Mouse (Mus musculus) R1 (cell line): Measurements from ENCODE around the gene Rps27.
A peak's percentile ranks its signal among the peaks of the same experiment; 100 is the strongest.

Experiments
- DNase-seq: peaks from one replicate; pipeline ENCODE4 v3.0.0-alpha.2; 2018; ENCODE audit warnings: low read depth, low spot score

The Rps27 gene

DNA sequence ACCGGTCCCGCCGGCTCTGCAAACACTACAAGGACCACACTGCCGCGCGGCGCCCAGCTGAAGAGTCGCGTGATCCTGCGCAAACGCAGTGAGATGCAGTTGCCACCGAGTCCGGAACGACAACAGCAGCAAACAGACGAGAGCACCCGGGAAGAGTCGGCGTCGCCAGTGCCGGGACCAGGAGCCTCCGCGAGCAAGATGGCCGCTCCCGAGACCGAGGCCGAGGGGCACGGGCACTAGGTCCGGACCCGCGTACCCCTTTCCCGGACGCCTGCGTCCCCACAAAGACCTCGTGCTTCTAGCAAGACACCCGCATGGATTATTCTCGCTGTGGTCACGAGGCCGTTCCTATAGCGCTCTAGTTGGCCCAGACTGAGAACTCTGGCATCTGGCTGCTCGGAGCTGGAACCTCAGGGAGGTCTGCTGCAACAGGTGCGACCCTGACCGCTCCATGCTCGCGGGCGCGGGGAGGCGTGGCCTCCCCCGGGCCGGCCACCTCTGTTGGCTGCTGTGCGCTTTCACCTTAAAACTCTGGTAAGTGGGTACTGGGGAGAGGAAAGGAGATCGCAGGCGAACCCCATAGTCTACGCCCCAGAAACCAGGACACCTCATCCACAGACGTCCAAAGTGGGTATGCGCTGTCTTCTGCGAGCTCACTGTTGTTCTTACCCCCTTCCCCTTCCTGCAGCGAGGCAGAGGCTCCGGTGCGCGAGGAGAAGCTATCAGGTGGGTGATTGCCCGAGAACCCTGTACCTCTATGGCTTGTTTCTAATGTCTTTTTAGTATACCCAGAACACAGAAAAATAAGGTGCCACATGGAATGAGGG, 18.3 kb upstream of the Rps27 start, which contains the start of gene Jtb:
Gene Jtb, plus strand, starts transcription at position 91 of the 827 bp plus-strand sequence.
- DNase-seq = peak; percentile 95

DNA sequence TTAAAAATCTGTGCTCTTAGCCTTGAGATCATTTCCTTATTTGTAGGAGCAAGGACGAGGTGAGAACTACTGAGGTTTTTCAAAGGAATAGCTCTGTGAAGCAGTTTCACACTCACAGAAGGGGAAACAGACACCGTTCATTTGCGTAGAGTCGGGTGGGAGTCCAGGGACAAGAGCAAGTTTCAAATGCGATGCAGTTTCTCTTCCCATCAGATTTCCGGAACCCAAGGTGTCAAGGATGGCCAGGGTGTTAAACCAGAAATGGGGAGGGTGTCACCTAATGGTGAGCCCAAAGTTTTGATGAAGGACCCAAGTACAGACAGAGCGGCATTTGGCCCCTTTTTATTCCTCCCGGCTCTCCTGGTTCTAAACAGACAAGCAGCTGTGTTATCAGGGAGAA, 17.6 kb upstream of the Rps27 start:
- DNase-seq = no peak

- DNase-seq = peak; percentile 92
Measured at GRCm38 (mm10) chr3:90224331-90224730, 10.9 kb upstream of the Rps27 start.

- no peak for DNase-seq
Measured at GRCm38 (mm10) chr3:90222941-90223340, 9.5 kb upstream of the Rps27 start.

GRCm38 (mm10) chr3:90222455-90222854, 9.0 kb upstream of the Rps27 start:
- no peak for DNase-seq

GRCm38 (mm10) chr3:90221123-90221522, 7.7 kb upstream of the Rps27 start:
- no peak for DNase-seq

DNA sequence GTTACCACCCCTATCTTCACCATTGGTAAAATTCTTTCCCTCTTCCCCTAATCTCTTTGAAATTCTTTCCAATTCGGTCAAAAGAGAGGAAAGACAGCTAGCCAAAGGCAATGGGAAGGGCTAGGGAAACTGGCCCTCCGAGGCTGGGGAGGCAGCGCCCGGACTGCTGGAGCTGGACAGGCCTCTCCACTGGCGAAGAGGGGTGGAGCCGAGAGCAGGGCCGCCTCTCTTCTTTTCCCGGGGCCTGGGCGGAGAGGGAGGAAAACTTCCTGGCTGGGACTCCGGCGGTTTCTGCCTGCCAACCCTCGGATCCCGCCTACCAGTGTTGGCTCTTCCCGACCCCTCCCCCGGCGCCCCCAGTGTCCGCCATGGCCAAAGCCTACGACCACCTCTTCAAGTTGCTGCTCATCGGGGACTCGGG, 7.1 kb upstream of the Rps27 start:
- peak; percentile 71 for DNase-seq

DNA sequence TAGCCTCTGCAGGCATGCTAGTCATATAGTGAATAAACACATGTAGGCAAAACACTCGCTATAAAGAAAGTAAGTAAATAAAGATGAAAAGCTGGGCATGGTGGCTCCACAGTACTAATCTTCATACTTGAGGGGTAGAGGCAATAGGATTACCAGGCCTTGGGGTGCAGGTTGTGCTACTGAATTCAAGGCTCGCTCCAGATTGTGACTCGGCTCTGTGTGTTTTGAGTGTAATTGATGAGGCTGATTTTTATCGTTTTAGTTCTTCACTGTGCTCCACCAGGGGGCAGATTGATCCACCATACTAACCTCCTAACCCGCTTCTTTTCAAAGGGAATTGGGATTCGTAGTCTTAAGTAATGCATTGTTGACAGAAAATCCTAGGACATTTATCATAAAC, 6.6 kb upstream of the Rps27 start:
- peak; percentile 77 for DNase-seq

DNA sequence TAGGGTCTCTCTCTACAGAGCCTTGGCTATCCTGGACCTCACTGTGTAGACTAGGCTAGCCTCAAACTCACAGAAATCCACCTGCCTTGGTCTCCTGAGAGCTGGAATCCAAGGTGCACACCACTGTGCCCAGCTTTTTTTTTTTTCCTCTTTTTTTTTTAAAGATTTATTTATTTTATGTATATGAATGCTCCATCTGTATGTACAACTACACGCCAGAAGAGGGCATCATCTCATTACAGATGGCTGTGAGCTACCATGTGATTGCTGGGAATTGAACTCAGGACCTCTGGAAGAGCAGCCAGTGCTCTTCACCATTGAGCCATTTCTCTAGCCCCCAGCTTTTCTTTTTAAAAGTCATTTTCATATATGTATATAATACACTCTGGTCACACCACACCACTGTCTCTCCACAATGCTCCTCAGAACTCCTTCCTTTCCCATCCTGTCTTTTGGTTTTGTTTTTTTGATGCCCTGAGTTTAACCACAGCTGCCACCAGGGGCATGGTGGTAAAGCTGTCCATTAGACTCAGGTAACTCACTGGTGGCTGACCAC, 2.5 kb upstream of the Rps27 start:
- DNase-seq = no peak

DNA sequence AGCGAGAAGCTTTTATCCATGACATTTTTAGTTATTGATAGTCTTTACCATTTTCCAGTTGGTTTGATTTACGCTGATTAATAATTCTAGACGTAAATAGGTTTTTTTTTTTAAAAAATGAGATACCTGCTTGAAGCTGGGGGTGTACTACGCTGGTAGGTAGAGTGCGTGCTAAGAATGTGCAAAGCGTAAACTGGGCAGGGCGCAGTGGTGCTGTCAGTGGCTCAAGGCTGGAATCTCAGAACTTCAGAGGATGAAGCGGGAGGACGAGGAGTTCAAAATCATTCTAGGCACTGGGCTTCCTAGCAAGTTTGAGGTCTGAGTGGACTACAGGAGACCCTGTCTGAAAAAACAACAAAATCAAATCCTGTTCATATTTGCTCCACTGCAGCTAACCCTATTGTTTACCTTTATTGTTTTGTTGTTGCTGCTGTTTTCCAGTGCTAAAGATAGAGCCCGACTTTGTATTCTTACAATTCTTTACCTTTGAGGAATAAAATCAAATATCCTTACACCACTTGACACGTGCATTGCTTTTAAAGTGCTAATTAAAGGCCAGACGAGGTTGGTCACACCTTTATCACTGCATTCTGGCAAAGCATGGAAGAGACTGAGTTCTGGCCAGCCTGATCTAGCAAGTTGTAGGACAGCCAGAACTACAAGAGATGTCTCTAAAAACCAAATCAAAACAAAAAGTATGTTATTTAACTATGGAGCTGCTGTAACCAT, 669 bp upstream of the Rps27 start:
- peak; percentile 42 for DNase-seq

- no peak for DNase-seq
Measured at GRCm38 (mm10) chr3:90212723-90213122, 728 bp downstream of the Rps27 start.

GRCm38 (mm10) chr3:90211475-90212398, 1.7 kb downstream of the Rps27 start:
- DNase-seq = peak; percentile 40

DNA sequence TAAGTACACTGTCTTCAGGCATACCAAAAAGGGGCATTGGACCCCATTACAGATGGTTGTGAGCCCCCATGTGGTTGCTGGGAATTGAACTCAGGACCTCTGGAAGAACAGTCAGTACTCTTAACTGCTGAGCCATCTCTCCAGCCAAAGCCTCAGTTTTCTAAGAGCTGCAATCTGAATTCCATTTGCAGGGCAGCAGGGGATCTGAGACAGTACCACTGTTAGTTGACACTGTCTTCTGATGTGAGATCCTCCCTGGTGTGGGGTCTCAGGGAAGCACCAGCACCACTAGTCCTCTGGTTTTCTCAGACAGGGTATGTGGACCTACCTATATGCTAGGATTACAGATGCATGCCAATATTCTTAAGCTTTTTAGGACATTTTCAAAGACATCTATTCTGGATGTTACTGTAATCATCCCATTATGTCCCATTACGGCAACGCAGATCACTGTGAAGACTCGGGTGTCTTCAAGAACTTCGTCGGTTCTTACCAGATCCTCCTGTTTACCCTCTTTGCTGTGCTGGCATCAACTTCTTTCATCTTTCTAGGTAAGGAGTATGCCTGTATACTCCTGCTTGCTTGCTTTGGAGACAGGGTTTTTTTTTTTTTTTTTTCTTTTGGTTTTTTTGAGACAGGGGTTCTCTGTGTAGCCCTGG, 3.4 kb downstream of the Rps27 start:
- peak; percentile 48 for DNase-seq

- DNase-seq = peak; percentile 48
Measured at GRCm38 (mm10) chr3:90208662-90209061, 4.8 kb downstream of the Rps27 start.

DNA sequence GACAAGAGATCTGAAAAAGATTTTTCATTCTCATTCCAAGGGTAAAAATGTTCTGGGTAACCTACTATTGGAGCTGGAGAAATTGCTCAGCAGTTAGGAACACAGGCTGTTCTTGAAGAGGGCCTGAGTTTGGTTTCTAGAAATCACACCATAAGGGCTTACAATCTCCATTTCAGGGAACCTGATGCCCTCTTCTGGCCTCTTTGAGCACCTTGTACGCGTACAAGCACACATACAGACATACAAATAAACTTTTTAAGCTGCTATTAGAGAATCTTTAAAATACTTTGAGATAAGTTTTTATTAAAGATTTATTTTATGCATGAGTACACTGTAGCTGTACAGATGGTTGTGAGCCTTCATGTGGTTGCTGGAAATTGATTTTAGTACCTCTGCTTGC, 8.9 kb downstream of the Rps27 start:
- DNase-seq = no peak

GRCm38 (mm10) chr3:90203619-90204018, 9.8 kb downstream of the Rps27 start:
- DNase-seq = no peak

- no peak for DNase-seq
Measured at GRCm38 (mm10) chr3:90202884-90203283, 10.6 kb downstream of the Rps27 start.

DNA sequence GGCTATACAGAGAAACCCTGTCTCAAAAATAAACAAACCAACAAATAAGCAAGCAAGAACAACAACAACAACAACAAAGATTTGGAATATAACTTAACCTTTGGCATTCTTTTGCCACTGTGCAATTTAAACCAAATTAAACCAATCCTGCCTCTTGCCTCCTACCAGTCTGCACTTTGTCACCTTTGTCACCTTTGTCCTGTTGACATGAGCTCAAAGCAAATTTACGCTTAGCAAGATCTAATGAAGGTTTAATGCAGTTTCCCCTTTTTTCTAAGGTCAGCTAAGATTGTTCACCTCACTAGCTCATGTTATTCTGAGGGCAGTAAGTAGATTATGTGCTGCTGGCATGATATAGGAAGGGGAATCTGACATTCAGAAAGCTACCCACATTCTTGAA, 15.9 kb downstream of the Rps27 start:
- DNase-seq = no peak

GRCm38 (mm10) chr3:90195644-90196043, 17.8 kb downstream of the Rps27 start:
- DNase-seq = no peak

DNA sequence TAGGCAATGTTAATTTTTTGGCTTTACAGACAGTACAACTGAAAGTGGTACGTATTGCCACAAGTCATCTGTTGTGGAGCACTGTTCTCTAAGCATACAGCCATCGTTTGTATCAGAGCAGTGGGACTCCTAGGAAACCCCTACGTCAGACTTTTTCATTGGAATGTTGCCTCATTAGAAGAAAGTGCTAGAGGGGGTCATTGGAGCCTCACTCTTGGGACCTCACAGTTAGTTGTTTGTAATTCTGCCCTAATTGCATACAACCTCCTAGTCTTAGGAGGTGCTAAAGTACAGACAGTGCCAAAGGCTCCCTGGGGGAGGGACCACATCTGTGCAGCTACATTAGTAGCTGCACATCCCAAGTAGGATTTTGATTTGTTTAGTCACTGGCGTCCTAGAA, 18.7 kb downstream of the Rps27 start:
- no peak for DNase-seq
